Mouse (Mus musculus) liver, adult 2 months (tissue): ENCODE results near the gene Nhsl1. TPM values are rescaled to one million over a fixed set of nuclear protein-coding genes. Genes with fewer than 3 reads are reported as not detected.

Source experiments
- DNase-seq: peaks from one replicate; pipeline ENCODE4 v3.0.0-alpha.2; 2011; ENCODE audit warnings: low read depth, low spot score; ENCODE audit errors: extremely low read depth
- H3K27ac ChIP-seq: fragments of 200-500 bp; replicated peaks from 2 replicates; pipeline ENCODE4 v1.5.1; 2012; ENCODE audit warnings: low read depth, mild to moderate bottlenecking, control low read depth, inconsistent platforms, low read length; ENCODE audit not compliant: insufficient read depth
- H3K27me3 ChIP-seq: fragments of 200-500 bp; 2 replicates; pipeline ENCODE4 v1.6.1; 2012; ENCODE audit warnings: mild to moderate bottlenecking, moderate library complexity, low read length, inconsistent platforms; ENCODE audit not compliant: control insufficient read depth, insufficient read depth
- H3K36me3 ChIP-seq: fragments of 200-500 bp; 2 replicates; pipeline ENCODE4 v1.6.1; 2012; ENCODE audit warnings: low read length, inconsistent platforms; ENCODE audit not compliant: control insufficient read depth, insufficient read depth
- H3K4me1 ChIP-seq: fragments of 200-500 bp; 2 replicates; pipeline ENCODE4 v1.6.1; 2011; ENCODE audit warnings: low read length; ENCODE audit not compliant: control insufficient read depth, insufficient read depth
- H3K4me3 ChIP-seq: fragments of 200-500 bp; 2 replicates; pipeline ENCODE4 v1.5.1; 2011; ENCODE audit warnings: low read depth, mild to moderate bottlenecking, control low read depth, low read length, moderate library complexity; ENCODE audit not compliant: insufficient read depth
- H3K79me2 ChIP-seq: fragments of 200-500 bp; 2 replicates; pipeline ENCODE4 v1.6.1; 2012; ENCODE audit warnings: inconsistent platforms, mild to moderate bottlenecking, low read length, moderate library complexity; ENCODE audit not compliant: control insufficient read depth, insufficient read depth
- H3K9ac ChIP-seq: fragments of 200-500 bp; 2 replicates; pipeline ENCODE4 v1.6.1; 2012; ENCODE audit warnings: low read depth, mild to moderate bottlenecking, control low read depth, inconsistent platforms, low read length
- CTCF ChIP-seq: fragments of 200-500 bp; IDR thresholded peaks from 2 replicates; pipeline ENCODE4 v1.5.1; 2011; ENCODE audit warnings: low read depth, low read length, control low read depth
- POLR2A ChIP-seq: fragments of 200-500 bp; IDR thresholded peaks from 2 replicates; pipeline ENCODE4 v1.6.1; 2011; ENCODE audit warnings: low read length, control low read depth; ENCODE audit not compliant: insufficient read depth; ENCODE audit errors: extremely low read depth
- WGBS: fragments of 180-500 bp; shearing (Covaris S2); methylation state at CpG from one replicate; pipeline ENCODE4 v1.1.7; 2018; 5-methylcytosine and 5-hydroxymethylcytosine counted together
- polyA plus RNA-seq: library from polyadenylated mRNA; depleted of rRNA; stranded (reverse); fragments of >200 nt; gene quantifications from 2 replicates; pipeline ENCODE4 v1.2.3, GENCODE M21; 2012
- total RNA-seq: library from RNA; depleted of rRNA; stranded (reverse); fragments of >200 nt; gene quantifications from 2 replicates; pipeline ENCODE4 v1.2.3, GENCODE M21; 2014

The Nhsl1 gene
- total and polyA plus RNA-seq, 2 experiments, result 2.6 to 2.8 TPM

- Histone ChIP-seq H3K36me3 (no peaks in the 10 kb centered on the region), H3K9ac (no peak overlapping the region), H3K27ac (no peak overlapping the region), H3K79me2 (peaks cover 10% of the 10 kb centered on the region; the same call in 1 of the 2 replicates), H3K4me1 (0 out of 2 replicates have a peak, but pooled peaks cover 3% of the 10 kb centered on the region), H3K4me3 (no peak overlapping the region), H3K27me3 (no peaks in the 10 kb centered on the region)
- TF ChIP-seq POLR2A (no peak), CTCF (no peak)
- 48% methylated on average over 23 of the region's 23 CpGs for WGBS
- DNase-seq, result peak; percentile 11
Measured at GRCm38 (mm10) chr10:18463071-18463841, 144.5 kb downstream of the Nhsl1 start.

GRCm38 (mm10) chr10:18468396-18468795 is 149.6 kb downstream of the Nhsl1 start:
- Histone ChIP-seq H3K4me3 (no peak overlapping the region), H3K9ac (no peak overlapping the region), H3K36me3 (no peaks in the 10 kb centered on the region), H3K79me2 (peaks cover 12% of the 10 kb centered on the region; the same call in 1 of the 2 replicates), H3K4me1 (no peaks in the 10 kb centered on the region; the same call in none of the 2 replicates), H3K27me3 (no peaks in the 10 kb centered on the region), H3K27ac (no peak overlapping the region)
- WGBS, result 64% methylated on average over 4 of the region's 4 CpGs
- no peak for DNase-seq
- no peak for TF ChIP-seq POLR2A
- no peak for TF ChIP-seq CTCF

- H3K36me3 ChIP-seq, result peaks cover 2% of the 10 kb centered on the region; the same call in 1 of the 2 replicates
- no peak overlapping the region for H3K9ac ChIP-seq
- 9% methylated on average over 17 of the region's 17 CpGs for WGBS
- DNase-seq, result peak; percentile 47
- no peak for TF ChIP-seq POLR2A
- no peak for TF ChIP-seq CTCF
- no peaks in the 10 kb centered on the region for H3K27me3 ChIP-seq
- H3K4me1 ChIP-seq, result no peaks in the 10 kb centered on the region; the same call in none of the 2 replicates
- no peak overlapping the region for H3K4me3 ChIP-seq
- peaks cover 12% of the 10 kb centered on the region; the same call in 1 of the 2 replicates for H3K79me2 ChIP-seq
- H3K27ac ChIP-seq, result no peak overlapping the region
Measured at GRCm38 (mm10) chr10:18469279-18470135, 150.7 kb downstream of the Nhsl1 start.

GRCm38 (mm10) chr10:18470351-18471060 is 151.7 kb downstream of the Nhsl1 start:
- TF ChIP-seq CTCF (no peak), POLR2A (no peak)
- H3K36me3 ChIP-seq, result peaks cover 2% of the 10 kb centered on the region; the same call in 1 of the 2 replicates
- H3K27ac ChIP-seq, result no peak overlapping the region
- H3K9ac ChIP-seq, result no peak overlapping the region
- WGBS, result 87% methylated on average over 20 of the region's 20 CpGs
- no peaks in the 10 kb centered on the region; the same call in none of the 2 replicates for H3K4me1 ChIP-seq
- H3K27me3 ChIP-seq, result no peaks in the 10 kb centered on the region
- peaks cover 8% of the 10 kb centered on the region; the same call in 1 of the 2 replicates for H3K79me2 ChIP-seq
- no peak overlapping the region for H3K4me3 ChIP-seq
- no peak for DNase-seq

GRCm38 (mm10) chr10:18471648-18472047 is 152.9 kb downstream of the Nhsl1 start:
- H3K27me3 ChIP-seq, result no peaks in the 10 kb centered on the region
- H3K36me3 ChIP-seq, result peaks cover 2% of the 10 kb centered on the region; the same call in 1 of the 2 replicates
- DNase-seq, result no peak
- no peak overlapping the region for H3K9ac ChIP-seq
- TF ChIP-seq POLR2A (no peak), CTCF (no peak)
- no peak overlapping the region for H3K27ac ChIP-seq
- H3K4me1 ChIP-seq, result no peaks in the 10 kb centered on the region; the same call in none of the 2 replicates
- H3K4me3 ChIP-seq, result no peak overlapping the region
- 95% methylated on average over 5 of the region's 5 CpGs for WGBS
- peaks cover 8% of the 10 kb centered on the region; the same call in 1 of the 2 replicates for H3K79me2 ChIP-seq
